Mouse (Mus musculus) inflammation-experienced regulatory T-cells, adult 6 months (primary cell): ENCODE measurements around the gene Ppm1j. TPM values are rescaled to one million over a fixed set of nuclear protein-coding genes. Genes with fewer than 3 reads are reported as not detected.
"Not testable (repeated sequence)": the region's sequence is repeated elsewhere in the genome, so short reads cannot be mapped to it uniquely, and the experiment has no call there.

Experiments
- ATAC-seq: one replicate; pipeline ENCODE4 v1.8.0; 2017
- polyA plus RNA-seq, 3 experiments: library from polyadenylated mRNA; unstranded; fragments of 100-300 nt; shearing (Covaris generic); gene quantifications; one replicate each; pipeline ENCODE4 v1.2.1; 2017

Gene Ppm1j
- 10 to 100 TPM; 19.0 to 23.8 (median 22.1) TPM for polyA plus RNA-seq

- ATAC-seq: peak; percentile 59
Measured at GRCm38 (mm10) chr3:104780561-104781420, at the start of gene Ppm1j. TSS of gene Ppm1j (plus strand) at chr3:104781056.

- no peak for ATAC-seq
Measured at GRCm38 (mm10) chr3:104732907-104733306, 47.9 kb upstream of the Ppm1j start.

- ATAC-seq: no peak
Measured at GRCm38 (mm10) chr3:104734654-104735053, 46.2 kb upstream of the Ppm1j start.

- no peak for ATAC-seq
Measured at GRCm38 (mm10) chr3:104741954-104742353, 38.9 kb upstream of the Ppm1j start.

GRCm38 (mm10) chr3:104743161-104743560 is 37.7 kb upstream of the Ppm1j start:
- ATAC-seq: no peak

GRCm38 (mm10) chr3:104743864-104744263 is 37.0 kb upstream of the Ppm1j start:
- ATAC-seq: no peak

- not testable (repeated sequence) for ATAC-seq
Measured at GRCm38 (mm10) chr3:104752845-104753244, 28.0 kb upstream of the Ppm1j start.

- peak; percentile 48 for ATAC-seq
Measured at GRCm38 (mm10) chr3:104758406-104758805, 22.4 kb upstream of the Ppm1j start.

GRCm38 (mm10) chr3:104758869-104759268 is 22.0 kb upstream of the Ppm1j start:
- ATAC-seq: no peak

- ATAC-seq: not testable (repeated sequence)
Measured at GRCm38 (mm10) chr3:104762103-104762863, 18.6 kb upstream of the Ppm1j start.

GRCm38 (mm10) chr3:104765021-104765420 is 15.8 kb upstream of the Ppm1j start:
- ATAC-seq: no peak

- ATAC-seq: no peak
Measured at GRCm38 (mm10) chr3:104767141-104767540, 13.7 kb upstream of the Ppm1j start.

- no peak for ATAC-seq
Measured at GRCm38 (mm10) chr3:104767716-104768115, 13.1 kb upstream of the Ppm1j start.

- ATAC-seq: no peak
Measured at GRCm38 (mm10) chr3:104769135-104769534, 11.7 kb upstream of the Ppm1j start.

- ATAC-seq: no peak
Measured at GRCm38 (mm10) chr3:104770035-104770434, 10.8 kb upstream of the Ppm1j start.

GRCm38 (mm10) chr3:104770918-104771317 is 9.9 kb upstream of the Ppm1j start:
- ATAC-seq: no peak

GRCm38 (mm10) chr3:104771460-104771859 is 9.4 kb upstream of the Ppm1j start:
- ATAC-seq: peak; percentile 99

GRCm38 (mm10) chr3:104773301-104773700 is 7.6 kb upstream of the Ppm1j start:
- no peak for ATAC-seq

GRCm38 (mm10) chr3:104777342-104777741 is 3.5 kb upstream of the Ppm1j start:
- peak; percentile 25 for ATAC-seq

- peak; percentile 39 for ATAC-seq
Measured at GRCm38 (mm10) chr3:104779949-104780348, 907 bp upstream of the Ppm1j start.

- peak; percentile 32 for ATAC-seq
Measured at GRCm38 (mm10) chr3:104781471-104781903, 631 bp downstream of the Ppm1j start, which contains the start of gene Fam19a3. TSS of gene Fam19a3 (minus strand) at chr3:104781840.

- no peak for ATAC-seq
Measured at GRCm38 (mm10) chr3:104782061-104782681, 1.3 kb downstream of the Ppm1j start.

- ATAC-seq: no peak
Measured at GRCm38 (mm10) chr3:104783971-104784500, 3.2 kb downstream of the Ppm1j start.
